Mouse (Mus musculus): ENCODE data around the gene Sspn.

Sspn gene

DNA sequence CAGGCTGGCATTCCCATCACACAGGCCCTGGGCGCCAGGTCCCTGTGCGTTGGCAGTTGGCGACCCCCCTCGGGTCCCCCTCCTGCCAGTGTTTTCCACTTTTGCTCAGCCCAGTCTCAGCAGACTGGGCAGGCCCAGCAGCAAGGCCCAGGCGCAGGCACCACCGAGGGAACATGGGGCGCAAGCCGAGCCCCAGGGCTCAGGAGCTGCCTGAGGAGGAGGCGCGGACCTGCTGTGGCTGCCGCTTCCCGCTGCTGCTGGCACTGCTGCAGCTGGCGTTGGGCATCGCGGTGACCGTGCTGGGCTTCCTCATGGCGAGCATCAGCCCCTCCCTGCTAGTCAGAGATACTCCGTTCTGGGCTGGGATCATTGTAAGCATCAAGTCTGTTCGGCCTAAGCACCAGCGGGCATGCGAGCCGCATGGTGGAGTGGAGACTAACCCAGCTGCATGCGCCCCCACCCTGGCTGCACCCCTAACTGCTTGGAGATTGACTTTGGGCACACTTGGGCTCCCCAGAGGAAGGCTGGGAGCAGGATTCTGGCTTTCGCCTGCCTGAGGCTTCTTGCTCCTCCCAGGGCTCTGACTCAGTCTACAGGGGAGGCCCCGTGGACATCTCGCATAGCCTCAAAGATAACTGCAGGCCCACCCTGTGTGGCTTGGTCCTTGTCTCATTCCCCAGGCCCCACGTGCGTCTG is 2.7 kb downstream of the Sspn start:
- DNase-seq (ENCODE audit: low spot score), result peak; percentile 68

GRCm38 (mm10) chr6:145934697-145935240 is 3.3 kb downstream of the Sspn start:
- no peak for DNase-seq (ENCODE audit: low spot score)

DNA sequence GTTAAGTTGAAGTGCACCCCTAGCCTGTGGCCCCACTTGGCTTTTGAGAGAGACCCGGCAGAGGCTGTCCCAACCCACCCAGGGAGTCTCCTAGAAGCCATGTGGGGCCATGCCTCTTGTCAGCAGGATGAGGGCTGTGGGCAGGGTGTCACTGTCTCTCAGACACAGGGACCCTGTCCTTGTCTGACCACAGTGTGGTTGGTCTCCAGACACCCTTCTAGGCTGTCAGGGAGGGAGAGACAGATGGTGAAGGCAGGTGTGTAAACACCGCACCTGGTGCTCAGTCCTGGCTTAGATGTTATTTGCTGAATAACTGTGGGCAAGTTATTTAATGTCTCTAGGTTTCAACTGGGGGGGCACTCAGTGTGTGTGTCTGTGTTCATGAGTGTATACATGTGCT is 4.5 kb downstream of the Sspn start:
- no peak for DNase-seq (ENCODE audit: low spot score)

GRCm38 (mm10) chr6:145936511-145936910 is 5.1 kb downstream of the Sspn start:
- no peak for DNase-seq (ENCODE audit: low spot score)

DNA sequence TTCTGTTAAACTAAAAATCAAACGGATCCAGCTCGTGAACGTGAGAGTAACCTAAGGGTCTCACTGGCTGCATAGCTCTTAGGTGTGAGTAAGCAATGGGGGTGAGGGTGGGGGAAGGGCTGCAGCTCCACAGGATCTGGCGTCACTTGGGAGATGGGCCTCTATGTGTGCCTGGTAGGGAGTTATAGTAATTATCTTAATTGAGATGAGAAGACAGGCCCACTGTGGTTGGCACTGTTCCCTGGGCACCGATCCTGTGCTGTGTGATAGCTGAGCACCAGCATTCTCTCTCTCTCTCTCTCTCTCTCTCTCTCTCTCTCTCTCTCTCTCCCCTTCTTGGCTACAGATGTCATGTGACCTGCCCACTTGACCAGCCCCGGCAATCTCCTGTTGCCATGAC is 9.4 kb downstream of the Sspn start:
- DNase-seq (ENCODE audit: low spot score), result no peak

GRCm38 (mm10) chr6:145942263-145942966 is 11.0 kb downstream of the Sspn start:
- DNase-seq (ENCODE audit: low spot score), result no peak

- no peak for DNase-seq (ENCODE audit: low spot score)
These were observed 12.0 kb downstream of the Sspn start for GRCm38 (mm10) chr6:145943414-145943813.

DNA sequence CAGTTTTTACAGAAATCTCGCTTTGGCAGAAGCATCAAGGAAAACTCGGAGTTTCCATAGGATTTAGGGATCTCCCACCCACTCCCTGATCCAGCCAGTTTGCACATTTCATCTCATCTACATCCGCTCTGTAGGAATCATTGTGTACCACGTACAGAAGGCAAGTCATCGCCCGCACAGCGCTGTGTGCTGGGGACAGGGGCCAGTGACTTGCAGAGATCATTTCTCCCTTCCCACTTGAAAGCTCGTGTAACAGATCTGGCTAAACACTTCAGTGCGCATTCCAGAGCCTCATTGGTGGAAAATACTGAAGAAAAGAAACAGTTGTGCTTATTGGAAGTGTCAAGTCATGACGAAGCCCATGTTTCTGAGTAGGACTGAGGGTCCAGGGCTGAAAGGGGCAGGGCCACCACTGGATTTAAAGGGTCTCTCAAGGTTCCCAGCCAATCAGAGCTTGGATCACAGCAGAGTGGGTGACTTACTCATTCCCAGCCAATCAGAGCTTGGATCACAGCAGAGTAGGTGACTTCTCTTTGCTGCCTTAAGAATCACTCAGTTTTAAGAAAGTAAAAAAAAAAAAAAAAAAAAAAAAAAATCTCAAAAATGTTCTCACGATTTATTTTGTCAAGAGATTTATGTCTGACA is 14.4 kb downstream of the Sspn start:
- no peak for DNase-seq (ENCODE audit: low spot score)

- DNase-seq (ENCODE audit: low spot score), result no peak
These were observed 17.6 kb downstream of the Sspn start for GRCm38 (mm10) chr6:145949049-145949448.

DNA sequence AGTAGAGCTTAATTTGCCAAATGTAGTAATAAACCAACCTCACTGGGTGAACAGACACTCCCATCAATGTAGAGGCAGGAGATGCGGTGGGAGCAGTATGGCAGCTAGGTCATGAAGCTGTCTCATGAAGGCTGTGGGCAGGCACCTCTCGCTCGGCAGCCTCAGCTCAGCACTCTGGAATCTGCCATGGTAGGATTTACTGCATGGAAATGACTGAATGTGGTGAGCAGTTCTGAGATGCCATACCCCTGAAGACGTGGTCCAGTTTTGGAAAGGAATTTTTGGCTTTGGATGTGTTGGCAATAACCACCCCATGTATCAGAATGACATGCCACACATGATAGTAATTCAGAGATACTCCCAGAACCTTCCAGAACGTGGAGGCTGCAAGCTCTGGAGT is 19.2 kb downstream of the Sspn start:
- DNase-seq (ENCODE audit: low spot score), result no peak

GRCm38 (mm10) chr6:145952594-145952993 is 21.2 kb downstream of the Sspn start:
- no peak for DNase-seq (ENCODE audit: low spot score)

DNA sequence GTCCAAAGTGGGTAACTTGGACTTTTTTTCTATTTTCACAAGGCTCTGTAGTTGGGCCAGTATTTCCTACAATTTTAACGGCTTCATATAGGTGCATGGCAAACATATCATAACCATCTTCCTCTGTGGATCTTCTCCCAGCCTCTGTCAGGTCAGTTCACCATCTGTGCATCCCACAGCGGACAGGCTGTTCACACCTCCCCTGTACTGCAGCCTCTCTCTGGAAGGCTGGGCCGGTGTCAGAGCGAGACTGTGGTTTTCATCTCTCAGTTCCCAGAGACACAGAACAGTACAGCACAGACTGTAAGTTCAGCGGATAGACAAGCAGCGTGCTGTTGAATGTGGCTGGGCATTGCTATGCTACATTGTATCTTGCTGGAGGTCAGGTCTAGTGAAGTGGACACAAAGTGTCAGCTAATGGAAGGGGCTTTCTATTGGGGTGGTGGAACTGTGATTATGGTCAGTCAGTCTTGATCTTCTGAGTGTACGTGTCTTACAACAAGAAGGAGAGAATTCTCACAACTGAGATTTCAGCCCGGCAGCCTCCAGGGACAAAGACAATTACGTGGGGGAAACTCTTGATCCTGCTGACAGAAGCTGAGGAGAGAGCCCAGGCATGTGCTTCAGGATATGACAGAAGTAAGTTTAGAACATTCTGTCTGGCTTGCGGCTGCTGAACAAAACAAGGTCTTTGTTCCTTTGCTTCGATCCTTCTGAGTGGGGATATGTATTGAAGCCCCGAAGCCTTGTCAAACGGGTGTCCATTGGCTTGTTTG is 21.9 kb downstream of the Sspn start:
- DNase-seq (ENCODE audit: low spot score), result no peak

DNA sequence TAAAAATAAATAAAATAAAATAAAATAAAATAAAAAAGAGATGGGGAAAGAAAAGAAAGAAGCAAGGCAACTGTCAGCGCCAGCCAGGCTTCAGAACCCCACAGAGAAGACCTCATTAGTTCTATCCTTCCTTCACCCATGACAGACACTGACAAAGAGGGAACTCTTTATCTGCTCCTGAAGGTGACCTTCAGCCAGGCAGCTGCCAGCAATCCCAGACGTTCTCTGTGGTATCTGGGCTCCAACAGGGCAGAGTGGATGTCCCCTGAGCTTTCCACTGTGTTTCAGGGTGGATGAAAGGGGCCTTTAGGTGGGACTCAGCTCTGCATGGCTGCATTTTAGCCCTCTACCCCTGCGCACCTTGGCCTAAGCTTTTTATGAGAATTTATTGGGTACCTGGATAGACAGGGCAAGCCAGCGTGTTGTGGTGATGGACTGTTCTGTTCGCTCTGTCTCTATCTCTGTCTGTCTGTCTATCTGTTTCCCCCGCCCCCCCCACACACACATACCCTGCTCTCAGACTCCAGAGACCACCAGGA is 26.1 kb downstream of the Sspn start:
- DNase-seq (ENCODE audit: low spot score), result no peak

DNA sequence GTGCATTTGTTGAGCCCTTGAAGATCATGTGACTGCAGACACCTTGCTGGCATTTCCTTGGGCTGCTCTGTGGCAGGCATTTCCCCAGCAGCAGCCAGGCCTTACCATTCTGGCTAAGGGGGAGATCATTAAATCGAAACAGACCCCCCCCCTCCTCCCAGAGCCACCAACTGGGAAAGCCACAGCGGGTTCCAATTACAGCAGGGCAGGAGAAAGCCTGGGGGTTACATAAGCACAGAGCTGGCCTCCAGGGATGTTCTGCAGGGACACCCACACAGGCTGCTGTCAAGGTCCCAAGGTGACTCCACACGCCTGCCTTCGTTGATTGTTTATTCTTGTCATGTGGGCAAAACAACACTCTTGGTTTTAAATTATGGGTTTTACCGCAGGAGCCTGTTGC is 26.6 kb downstream of the Sspn start:
- DNase-seq (ENCODE audit: low spot score), result no peak

DNA sequence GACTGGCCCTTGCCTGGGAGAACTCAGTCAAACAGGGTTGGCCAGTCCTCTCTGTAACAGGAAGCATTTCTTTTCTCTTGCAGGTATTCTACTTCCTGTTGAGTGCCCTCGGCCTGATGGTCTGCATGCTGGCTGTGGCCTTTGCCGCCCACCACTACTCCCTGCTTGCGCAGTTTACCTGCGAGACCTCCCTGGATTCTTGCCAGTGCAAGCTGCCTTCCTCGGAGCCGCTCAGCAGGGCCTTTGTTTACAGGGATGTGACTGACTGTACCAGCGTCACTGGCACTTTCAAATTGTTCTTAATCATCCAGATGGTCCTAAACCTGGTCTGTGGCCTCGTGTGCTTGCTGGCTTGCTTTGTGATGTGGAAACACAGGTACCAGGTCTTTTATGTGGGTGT is 29.6 kb downstream of the Sspn start:
- no peak for DNase-seq (ENCODE audit: low spot score)

DNA sequence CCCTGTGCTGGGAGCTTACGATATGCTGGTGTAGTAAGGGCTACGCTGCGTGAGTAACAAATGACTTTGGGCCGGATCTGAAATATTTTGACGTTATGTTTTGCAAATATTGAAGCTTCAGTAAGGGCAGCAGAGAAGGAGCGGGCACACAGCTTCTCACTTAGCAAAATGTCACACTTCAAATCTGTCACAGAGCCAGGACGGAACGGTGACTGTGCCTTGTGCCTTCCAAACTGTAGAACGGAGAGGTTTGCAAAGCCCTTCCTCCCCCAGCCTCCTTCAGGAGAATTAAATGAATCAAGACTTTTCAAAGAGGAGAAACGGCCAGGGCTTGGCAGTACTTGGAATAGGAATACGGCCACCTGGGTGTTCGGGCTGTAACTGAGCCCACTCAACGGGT is 32.5 kb downstream of the Sspn start:
- DNase-seq (ENCODE audit: low spot score), result no peak

DNA sequence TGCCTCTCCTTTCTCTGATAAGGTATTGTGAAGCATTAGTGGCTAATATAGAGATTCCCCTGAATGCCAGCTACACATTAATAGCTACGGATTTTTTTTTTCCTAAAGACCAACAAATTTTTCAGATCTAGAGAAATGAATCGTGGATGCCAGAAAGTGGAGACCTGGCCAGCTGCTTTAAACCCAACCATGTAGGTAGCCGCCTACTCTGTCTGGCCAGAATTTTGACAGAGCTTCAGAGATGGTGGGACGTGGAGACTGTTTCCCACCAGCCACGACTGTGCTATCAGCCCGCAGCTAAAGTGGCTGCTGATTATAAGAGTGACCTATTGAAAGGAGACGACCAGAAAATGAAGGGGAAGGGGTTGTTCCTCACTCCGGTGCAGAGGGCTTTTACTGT is 36.3 kb downstream of the Sspn start:
- DNase-seq (ENCODE audit: low spot score), result no peak

GRCm38 (mm10) chr6:145968301-145968818 is 36.9 kb downstream of the Sspn start:
- peak; percentile 43 for DNase-seq (ENCODE audit: low spot score)

- no peak for DNase-seq (ENCODE audit: low spot score)
These were observed 37.4 kb downstream of the Sspn start for GRCm38 (mm10) chr6:145968821-145969220.

GRCm38 (mm10) chr6:145969572-145969971 is 38.1 kb downstream of the Sspn start:
- DNase-seq (ENCODE audit: low spot score), result no peak

DNA sequence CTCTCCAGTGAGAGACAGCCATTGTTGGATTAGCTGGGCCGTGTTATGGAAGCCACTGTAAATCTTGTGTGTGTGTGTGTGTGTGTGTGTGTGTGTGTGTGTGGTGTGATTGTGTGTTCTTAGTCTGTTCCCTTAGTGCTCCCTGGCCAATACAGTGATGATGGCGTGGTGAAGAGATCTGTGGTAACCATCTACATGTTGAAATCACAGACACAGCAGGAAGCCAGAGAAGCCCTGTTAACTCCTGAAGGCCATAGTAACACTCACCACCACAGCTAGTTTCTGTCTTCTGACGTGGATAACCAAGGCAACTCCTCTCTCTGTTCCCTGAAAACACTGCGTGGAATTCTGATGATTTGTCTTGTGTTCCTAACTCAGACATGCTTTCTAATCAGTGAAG is 40.7 kb downstream of the Sspn start:
- DNase-seq (ENCODE audit: low spot score), result no peak

DNA sequence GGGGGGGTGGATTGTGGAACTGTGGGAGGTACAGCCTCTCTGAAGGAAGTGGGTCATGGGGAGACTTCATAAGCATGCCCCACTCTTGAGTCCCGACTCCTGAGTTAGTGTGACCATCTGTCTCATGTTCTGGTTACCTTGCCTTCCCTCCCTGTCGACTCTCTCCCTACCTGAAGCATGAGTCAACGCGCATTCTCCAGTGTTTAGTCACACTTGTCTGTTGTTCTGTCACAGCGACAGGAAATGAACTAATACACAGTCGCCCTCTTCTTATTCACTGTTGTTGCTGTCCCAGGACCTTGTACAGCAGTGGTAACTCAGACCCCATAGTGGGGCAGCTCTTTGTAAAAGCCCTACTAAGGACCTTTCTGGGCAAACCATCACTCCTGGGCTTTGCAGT is 41.4 kb downstream of the Sspn start:
- no peak for DNase-seq (ENCODE audit: low spot score)

All from ovary, postnatal 14 days (tissue).